In genomic region chr4:128795596-128795995, GRCm38 (mm10) we compare ENCODE assay signal across 8 mouse cellular contexts. TPM values are rescaled to one million over a fixed set of nuclear protein-coding genes. Genes with fewer than 3 reads are reported as not detected.
DNase-seq lines count a peak whose midpoint lies in the region; ATAC-seq lines count a peak whose summit lies in the region.

No protein-coding gene starts in this region.

- H3K4me1 ChIP-seq in neural tube, embryonic 11.5 days (ENCODE audit: control insufficient read depth, insufficient read depth, low read length) = peaks cover 7% of the 10 kb centered on the region
- H3K4me1 ChIP-seq in limb, embryonic 15.5 days = peaks cover 48% of the 10 kb centered on the region

- H3K4me2 ChIP-seq in neural tube, embryonic 11.5 days (ENCODE audit: low read depth) = 0 out of 2 replicates have a peak overlapping the region, but pooled peaks have one; percentile 5
- H3K4me2 ChIP-seq in limb, embryonic 15.5 days = no peak overlapping the region

- 5% methylated on average over 9 of the region's 9 CpGs for WGBS in neural tube, embryonic 11.5 days
- WGBS in limb, embryonic 15.5 days = 12% methylated on average over 9 of the region's 9 CpGs

- ATAC-seq in neural tube, embryonic 11.5 days (ENCODE audit: insufficient read depth, low FRiP score, low TSS enrichment) = peak; percentile 72; the same call in 1 of the 2 replicates
- no peak for ATAC-seq in limb, embryonic 15.5 days (ENCODE audit: insufficient number of reproducible peaks, low FRiP score, low TSS enrichment, low read depth)
- ATAC-seq in CD4-positive, CD25-positive, alpha-beta regulatory T cell, adult 4 months = no peak

- no peak overlapping the region for H3K9ac ChIP-seq in neural tube, embryonic 11.5 days (ENCODE audit: low read length)
- no peak overlapping the region for H3K9ac ChIP-seq in limb, embryonic 15.5 days

- no peaks in the 10 kb centered on the region for H3K27me3 ChIP-seq in neural tube, embryonic 11.5 days (ENCODE audit: control insufficient read depth, insufficient read depth, low read length)
- H3K27me3 ChIP-seq in limb, embryonic 15.5 days = no peaks in the 10 kb centered on the region

- H3K4me3 ChIP-seq in neural tube, embryonic 11.5 days (ENCODE audit: low read depth, low read length) = no peak overlapping the region
- H3K4me3 ChIP-seq in limb, embryonic 15.5 days = no peak overlapping the region

- peak; percentile 44 for DNase-seq in adrenal gland, postnatal 14 days
- no peak for DNase-seq in adrenal gland, adult 2 months
- DNase-seq in neural tube, embryonic 11.5 days (ENCODE audit: low spot score) = peak; percentile 69
- no peak for DNase-seq in neural tube, embryonic 10.5 days (ENCODE audit: extremely low spot score, low spot score)
- peak; percentile 53 for DNase-seq in thymus, postnatal 14 days
- no peak for DNase-seq in urinary bladder, postnatal 36 days (ENCODE audit: low spot score in 2 of 2)

- no peaks in the 10 kb centered on the region for H3K9me3 ChIP-seq in neural tube, embryonic 11.5 days (ENCODE audit: control insufficient read depth, low read length)
- no peaks in the 10 kb centered on the region for H3K9me3 ChIP-seq in limb, embryonic 15.5 days

- no peaks in the 10 kb centered on the region for H3K36me3 ChIP-seq in neural tube, embryonic 11.5 days (ENCODE audit: control insufficient read depth, insufficient read depth, low read length)
- peaks cover 18% of the 10 kb centered on the region for H3K36me3 ChIP-seq in limb, embryonic 15.5 days

- no peak overlapping the region for H3K27ac ChIP-seq in neural tube, embryonic 11.5 days (ENCODE audit: low read depth, low read length)
- 0 out of 2 replicates have a peak overlapping the region, but pooled peaks have one; percentile 33 for H3K27ac ChIP-seq in limb, embryonic 15.5 days

RNA-seq across cellular contexts. Expression of gene Zfp362, which starts 10.2 kb away (rescaled TPM):
- 32.2 and 39.1 TPM in 2 replicates for total RNA-seq in adrenal gland, postnatal 14 days (2021)
- 10 to 100 TPM; 21.2 to 28.2 TPM for total RNA-seq in adrenal gland, adult 2 months (2021)
- polyA plus RNA-seq in adrenal gland, adult 2 months (2012; rRNA removed) = 57.7 and 66.7 TPM in 2 replicates
- 46.6 and 50.1 TPM in 2 replicates for polyA plus RNA-seq in neural tube, embryonic 11.5 days (2014; fragmentation: Nextera tagmentation; extraction: Ambion mirVana)
- polyA plus RNA-seq in limb, embryonic 15.5 days (2015; fragmentation: Nextera tagmentation; extraction: Ambion mirVana) = 33.1 and 37.4 TPM in 2 replicates
- 1 to 10 TPM; 8.3 to 8.4 TPM for polyA plus RNA-seq in CD4-positive, CD25-positive, alpha-beta regulatory T cell, adult 4 months (2017; shearing (Covaris generic))

RNA-seq across cellular contexts. Expression of gene A3galt2, which starts 40.4 kb away (rescaled TPM):
- total RNA-seq in adrenal gland, postnatal 14 days (2021) = 0.26 TPM in 2 replicates
- total RNA-seq in adrenal gland, adult 2 months (2021) = under 1 TPM; 0.20 to 0.21 TPM
- polyA plus RNA-seq in adrenal gland, adult 2 months (2012; rRNA removed) = 0.51 and 0.60 TPM in 2 replicates
- polyA plus RNA-seq in neural tube, embryonic 11.5 days (2014; fragmentation: Nextera tagmentation; extraction: Ambion mirVana) = 0.33 and 0.45 TPM in 2 replicates
- polyA plus RNA-seq in limb, embryonic 15.5 days (2015; fragmentation: Nextera tagmentation; extraction: Ambion mirVana) = 0.24 and 0.25 TPM in 2 replicates
- under 1 TPM; 0.18 to 0.22 TPM for polyA plus RNA-seq in CD4-positive, CD25-positive, alpha-beta regulatory T cell, adult 4 months (2017; shearing (Covaris generic))

Comparison
In these comparisons a context has a peak if more than half of its experiments do, and no peak if none do; other contexts are left out.
1. DNase-seq: peak in adrenal gland, postnatal 14 days (single experiment), neural tube, embryonic 11.5 days (single experiment) and thymus, postnatal 14 days (single experiment); none in adrenal gland, adult 2 months (single experiment), neural tube, embryonic 10.5 days (single experiment) and urinary bladder, postnatal 36 days (0 of 2).